Mouse (Mus musculus) brain, embryonic 14.5 days (tissue): ENCODE results near the gene Stard13. TPM values are rescaled to one million over a fixed set of nuclear protein-coding genes. Genes with fewer than 3 reads are reported as not detected.

Experiments used
- DNase-seq: peaks from one replicate; pipeline ENCODE4 v3.0.0-alpha.2; 2011; ENCODE audit warnings: low read depth
- CTCF ChIP-seq: fragments of 200-500 bp; IDR thresholded peaks from 2 replicates; pipeline ENCODE4 v1.5.1; 2012; ENCODE audit warnings: inconsistent platforms, mild to moderate bottlenecking, moderate library complexity, borderline replicate concordance; ENCODE audit not compliant: insufficient read depth, insufficient read length; ENCODE audit errors: extremely low read depth
- POLR2A ChIP-seq: fragments of 200-500 bp; IDR thresholded peaks from 2 replicates; pipeline ENCODE4 v1.6.1; 2012; ENCODE audit warnings: mild to moderate bottlenecking, inconsistent platforms, borderline replicate concordance; ENCODE audit not compliant: poor library complexity, insufficient read depth, insufficient read length, severe bottlenecking; ENCODE audit errors: extremely low read depth
- polyA plus RNA-seq: library from polyadenylated mRNA; depleted of rRNA; stranded (reverse); fragments of >200 nt; gene quantifications from 2 replicates; pipeline ENCODE4 v1.2.3, GENCODE M21; 2012; rRNA removed

Gene Stard13
- 3.1 and 6.6 TPM in 2 replicates for polyA plus RNA-seq

DNA sequence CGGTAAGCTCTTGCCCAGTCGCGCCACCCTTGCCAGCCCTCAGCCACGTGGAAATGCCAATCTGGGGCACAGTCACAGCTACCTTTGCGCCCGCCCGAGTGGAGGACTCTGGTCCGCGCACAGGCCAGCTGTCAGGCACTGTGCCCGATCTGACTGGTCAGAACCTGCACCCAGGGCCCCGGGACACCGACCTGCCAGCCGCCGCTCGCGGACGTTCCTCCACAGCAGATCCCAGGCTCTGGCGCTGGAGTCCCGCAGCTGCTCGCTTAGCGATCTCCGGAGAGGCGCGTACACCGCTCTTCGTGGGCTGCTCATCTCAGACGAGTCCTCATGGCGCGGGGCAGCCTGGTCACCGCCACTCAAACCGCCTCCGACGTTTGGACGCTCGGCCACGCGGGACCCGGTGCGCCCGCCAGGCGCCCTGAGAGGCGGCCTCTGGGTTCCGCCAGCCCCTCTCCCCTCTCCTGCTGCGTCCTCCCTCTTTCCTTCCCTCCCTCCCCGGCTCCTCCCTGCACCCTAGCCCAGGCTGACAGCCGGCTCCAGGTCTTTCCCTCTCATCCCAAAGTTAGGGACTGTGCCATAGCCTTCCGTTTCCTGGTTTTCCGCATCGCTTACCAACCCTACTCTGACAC lies at the start of gene Stard13:
TSS of gene Stard13 (minus strand) at position 437 of the 632 bp plus-strand sequence.
- TF ChIP-seq POLR2A (no peak), CTCF (no peak)
- peak; percentile 61 for DNase-seq

DNA sequence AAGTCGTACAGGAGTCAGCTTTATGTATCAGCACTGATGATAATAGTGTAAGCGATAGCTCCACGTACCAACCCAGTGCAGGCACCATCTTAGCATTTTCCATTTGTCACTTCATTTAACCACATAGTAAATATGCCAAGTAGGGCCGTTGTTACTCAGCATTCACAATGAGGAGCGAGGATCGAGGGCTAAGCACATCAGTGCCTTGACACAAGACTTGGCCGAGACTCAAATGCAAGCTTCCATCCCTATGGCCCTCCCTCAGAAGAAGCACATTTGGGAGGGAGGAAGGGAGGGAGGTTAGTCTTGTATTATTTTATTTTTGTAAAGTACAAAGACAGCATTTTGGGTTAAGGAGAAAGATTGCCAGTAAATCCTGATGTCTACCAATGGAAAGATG lies 45.9 kb upstream of the Stard13 start:
- TF ChIP-seq CTCF: no peak
- TF ChIP-seq POLR2A: no peak
- no peak for DNase-seq

DNA sequence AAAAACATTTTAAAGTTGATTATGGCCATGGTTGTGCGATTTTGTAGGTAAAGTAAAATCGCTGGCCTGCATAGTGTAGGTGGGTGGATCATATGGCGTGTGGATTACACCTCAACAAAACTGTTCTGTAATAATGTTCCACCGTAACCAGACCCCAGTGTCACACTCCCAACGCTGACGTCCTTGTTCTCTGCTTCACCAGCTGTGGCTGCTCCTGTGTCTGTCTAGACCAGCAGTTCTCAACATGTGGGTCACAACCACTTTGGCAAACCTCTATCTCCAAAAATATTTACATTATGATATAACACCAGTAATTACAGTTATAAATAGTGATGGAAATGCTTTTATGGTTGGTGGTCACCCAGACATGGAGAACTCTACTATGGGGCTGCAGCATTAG lies 44.3 kb upstream of the Stard13 start:
- no peak for TF ChIP-seq POLR2A
- no peak for TF ChIP-seq CTCF
- no peak for DNase-seq

DNA sequence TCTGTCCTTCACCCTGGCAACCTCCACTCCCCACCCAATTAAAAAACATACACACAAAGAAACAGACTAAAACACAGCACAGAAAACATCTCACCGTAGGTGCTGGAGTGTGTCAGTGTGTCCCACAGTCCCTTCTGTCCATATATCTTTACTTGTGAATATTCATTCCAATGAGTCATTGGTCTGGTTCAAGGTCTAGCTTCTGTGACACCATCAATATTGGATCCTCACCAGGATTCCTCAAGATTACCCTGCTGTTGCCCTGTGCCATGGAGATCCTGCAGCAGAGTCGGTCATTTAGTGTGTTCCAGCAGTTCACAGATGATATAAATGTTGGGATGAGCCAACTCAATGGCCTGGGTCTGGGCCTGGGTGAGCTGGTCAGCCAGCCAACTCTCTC lies 42.4 kb upstream of the Stard13 start:
- TF ChIP-seq POLR2A (no peak), CTCF (no peak)
- DNase-seq: no peak

DNA sequence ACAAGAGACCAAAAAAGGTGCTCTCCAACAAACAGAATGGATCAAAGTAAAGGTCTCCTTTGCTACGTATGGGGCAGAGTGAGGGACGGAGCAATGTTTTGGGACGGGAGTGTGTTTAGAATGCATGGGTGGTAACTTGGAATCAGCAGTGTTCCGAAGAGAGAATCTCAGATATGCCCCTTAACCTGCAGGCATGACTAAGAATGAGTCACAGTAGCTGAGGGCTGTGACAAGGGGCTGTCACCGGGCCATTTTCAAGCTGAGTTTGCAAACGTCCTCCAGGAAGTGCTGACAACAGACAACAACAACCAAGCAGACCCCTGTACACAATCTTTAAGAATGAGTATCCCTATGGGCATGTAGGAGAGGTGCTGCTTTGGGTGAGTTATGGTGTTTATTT lies 40.6 kb upstream of the Stard13 start:
- TF ChIP-seq POLR2A: no peak
- TF ChIP-seq CTCF: no peak
- no peak for DNase-seq

DNA sequence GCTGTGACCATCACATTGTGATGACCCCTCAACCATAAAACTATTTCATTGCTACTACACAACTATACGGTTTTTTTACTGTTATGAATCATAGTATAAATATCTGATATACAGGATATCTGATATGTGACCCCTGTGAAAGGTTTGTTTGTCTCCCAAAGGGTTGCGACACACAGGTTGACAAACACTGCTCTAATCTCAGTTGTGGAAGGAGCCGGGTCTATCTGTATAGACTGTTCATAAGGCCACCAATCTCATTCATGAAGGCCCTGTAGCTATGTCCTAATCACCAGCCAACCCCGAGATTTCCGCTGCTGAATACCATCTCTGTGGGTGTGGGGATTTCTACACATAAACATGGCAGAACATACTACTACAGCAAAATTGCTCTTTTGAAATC lies 37.2 kb upstream of the Stard13 start:
- no peak for DNase-seq
- no peak for TF ChIP-seq CTCF

DNA sequence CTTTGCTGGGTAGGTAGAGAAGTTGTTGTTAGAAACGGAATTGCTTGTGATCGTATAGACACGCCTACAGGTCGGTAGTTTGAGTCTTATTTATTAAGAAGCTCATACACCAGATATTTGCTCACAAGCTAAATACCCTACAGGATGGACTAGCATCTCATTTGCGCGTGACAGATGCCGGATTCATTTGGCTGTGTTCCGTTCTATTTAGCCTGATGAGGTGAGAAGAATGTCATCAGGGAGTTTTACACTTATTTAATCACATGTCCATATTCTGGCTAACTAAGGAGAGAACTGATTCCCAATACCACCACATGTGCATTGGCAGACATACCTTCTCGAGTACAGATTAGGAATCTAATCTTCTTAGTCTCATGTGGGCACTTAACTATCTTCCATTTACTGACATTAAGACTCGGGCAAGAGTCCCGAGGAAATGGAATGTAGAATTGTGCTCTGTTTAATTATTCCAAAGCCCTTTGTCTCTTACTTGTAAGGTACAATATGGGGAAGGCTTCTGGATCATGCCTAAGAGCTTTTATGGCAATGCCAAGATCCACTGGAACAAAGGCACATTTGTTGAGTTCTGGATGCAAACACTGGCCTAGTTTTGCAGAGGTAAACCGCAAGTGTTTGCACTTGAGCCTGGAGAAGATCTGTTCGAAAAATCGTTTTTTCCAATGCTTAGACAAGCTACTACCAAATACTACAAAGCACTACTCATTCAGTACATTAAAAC lies 33.4 kb upstream of the Stard13 start:
- TF ChIP-seq POLR2A: no peak
- no peak for TF ChIP-seq CTCF
- DNase-seq: peak; percentile 75

DNA sequence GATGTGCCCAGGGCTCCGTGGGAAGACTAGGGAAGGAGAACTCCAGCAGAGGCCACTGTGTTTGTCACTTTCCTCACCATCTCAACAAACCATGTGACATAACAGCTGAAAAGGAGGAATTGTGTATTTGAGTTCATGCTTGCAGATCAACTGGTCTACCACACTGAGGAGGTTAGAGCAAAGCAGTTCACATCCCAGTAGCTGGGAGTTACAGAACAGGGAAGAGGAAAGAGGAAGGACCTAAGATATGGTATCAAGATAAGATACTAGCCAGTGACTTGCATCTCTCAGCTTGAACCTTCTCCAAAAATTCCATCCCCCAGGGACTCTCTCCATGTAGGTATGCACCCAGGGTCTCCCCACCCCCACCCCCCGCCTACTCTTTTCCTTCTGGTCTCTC lies 27.9 kb upstream of the Stard13 start:
- no peak for DNase-seq
- no peak for TF ChIP-seq CTCF
- no peak for TF ChIP-seq POLR2A

DNA sequence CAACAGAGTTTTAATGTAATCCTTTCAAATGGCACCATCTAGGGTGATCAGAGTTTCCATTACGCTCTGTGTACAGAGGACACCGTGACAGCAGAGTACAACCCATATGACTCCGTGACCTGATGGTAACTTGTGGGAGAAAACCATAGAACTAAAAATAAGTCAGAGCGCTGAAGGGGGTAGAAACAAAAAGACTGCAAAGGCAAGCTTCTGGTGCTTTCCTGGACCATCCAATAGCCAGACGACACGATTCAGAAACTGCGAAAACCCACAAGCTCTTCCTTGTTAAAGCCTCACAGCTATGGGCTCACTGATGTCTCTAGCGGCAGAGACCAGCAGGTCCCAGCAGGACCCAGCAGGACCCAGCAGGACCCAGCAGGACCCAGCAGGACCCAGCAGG lies 18.6 kb upstream of the Stard13 start:
- TF ChIP-seq CTCF (peak; percentile 11; the same call in 1 of the 2 replicates), POLR2A (no peak)
- peak; percentile 39 for DNase-seq

DNA sequence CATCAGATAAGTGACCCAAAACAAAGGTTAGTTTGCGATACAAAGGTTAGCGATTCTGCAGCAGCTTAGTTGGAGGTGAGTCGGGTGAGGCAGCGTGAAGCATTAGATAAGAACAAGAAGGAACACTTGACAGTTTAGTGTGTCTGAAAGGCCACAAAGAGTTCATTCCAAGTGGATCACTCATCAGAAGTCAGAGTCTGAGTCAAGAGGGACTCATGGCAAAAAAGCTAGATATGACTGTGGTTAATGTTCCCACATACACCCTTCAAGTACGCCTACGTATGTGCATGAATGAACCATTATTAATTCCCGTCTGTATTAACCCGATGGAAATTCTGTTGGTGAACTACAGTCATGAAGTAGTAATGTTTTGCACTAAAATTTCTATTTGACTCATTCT lies 18.0 kb upstream of the Stard13 start:
- no peak for DNase-seq
- TF ChIP-seq CTCF (no peak), POLR2A (no peak)

DNA sequence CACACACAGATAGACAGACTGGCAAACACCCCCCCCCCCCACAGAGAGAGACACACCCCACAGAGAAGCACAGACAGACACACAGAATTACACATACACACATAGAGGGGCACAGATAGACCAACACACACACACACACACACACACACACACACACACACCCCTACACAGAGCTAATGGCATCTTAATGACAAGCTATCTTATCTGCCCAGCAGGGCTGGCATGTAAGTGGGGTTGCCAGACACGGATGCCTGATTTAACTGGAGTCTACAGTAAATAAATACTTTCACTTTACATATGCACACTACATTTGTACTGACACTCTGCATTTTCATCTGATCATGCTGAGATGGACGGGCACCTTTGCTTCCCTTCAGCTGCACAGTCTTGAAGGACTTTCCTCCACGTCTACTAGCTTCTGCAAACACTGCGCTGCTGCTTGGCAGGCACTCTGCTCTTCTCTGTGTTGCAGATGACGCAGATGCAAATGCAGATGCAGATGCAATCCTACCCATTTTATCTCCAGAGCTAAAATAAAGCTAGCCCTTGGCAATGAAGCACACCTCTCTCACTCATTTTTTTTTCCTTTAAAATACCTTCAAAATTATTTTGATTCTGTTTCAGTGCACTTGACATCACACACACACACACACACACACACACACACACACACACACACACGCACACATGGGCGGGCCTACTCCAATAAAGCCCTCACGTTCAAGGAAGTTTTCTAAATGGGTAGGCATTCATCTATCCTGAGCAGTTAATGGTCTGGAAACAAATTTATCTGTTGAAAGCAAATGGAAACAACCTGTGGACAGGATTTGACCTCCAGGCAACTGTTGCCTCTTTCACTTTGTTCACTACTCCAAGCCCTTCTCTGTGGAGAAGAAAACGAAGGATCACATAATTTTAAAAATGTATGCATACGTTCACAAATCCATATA lies 15.3 kb upstream of the Stard13 start:
- TF ChIP-seq POLR2A (no peak), CTCF (no peak)
- DNase-seq: peak; percentile 21
